In the genomic region with DNA sequence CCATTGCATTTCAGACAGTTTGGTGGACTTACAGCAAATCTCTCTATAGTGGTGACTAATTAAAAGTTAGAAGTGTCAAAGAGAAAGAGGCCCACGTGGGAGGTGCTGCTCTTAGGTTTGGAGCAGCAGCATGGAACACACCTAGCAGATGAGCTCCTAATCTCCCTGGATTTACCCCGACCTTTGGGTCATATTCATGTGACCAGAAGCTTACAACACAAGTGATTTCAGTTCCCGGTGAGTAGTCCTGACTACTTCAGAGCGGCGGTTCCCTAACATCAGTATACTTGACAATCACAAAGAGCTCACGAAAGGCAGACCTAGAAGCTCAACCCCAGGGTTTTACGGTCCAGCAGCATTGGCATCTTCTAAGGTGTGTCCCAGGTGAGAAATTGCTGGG, we compare ENCODE assay signal across 30 mouse cellular contexts.
DNase-seq lines count a peak whose midpoint lies in the region; ATAC-seq lines count a peak whose summit lies in the region.
"Had no signal": no experiment of that assay in that cellular context is flagged by ENCODE, and none has a peak within 500 bp of the region (broad histone marks: within the 10 kb centered on the region; RNA-seq: fewer than 3 reads in every experiment).

No protein-coding gene starts in this region.

- H3K4me1 ChIP-seq in liver, embryonic 11.5 days (replicated peaks; ENCODE audit: control insufficient read depth, insufficient read depth, low read length) = peaks cover 15% of the 10 kb centered on the region
- no peaks in the 10 kb centered on the region for H3K4me1 ChIP-seq in intestine, embryonic 16.5 days (ENCODE audit: control insufficient read depth, insufficient read depth, low read length)
- H3K4me1 ChIP-seq: forebrain, embryonic 10.5 days; forebrain, embryonic 13.5 days had no signal

- no peaks in the 10 kb centered on the region for H3K27me3 ChIP-seq in liver, embryonic 11.5 days (replicated peaks; ENCODE audit: control insufficient read depth, insufficient read depth, low read length)
- 0 out of 2 replicates have a peak, but pooled peaks cover 3% of the 10 kb centered on the region for H3K27me3 ChIP-seq in intestine, embryonic 16.5 days (replicated peaks; ENCODE audit: control insufficient read depth, insufficient read depth, low read length)
- H3K27me3 ChIP-seq: embryonic facial prominence, embryonic 13.5 days; forebrain, embryonic 13.5 days; heart, embryonic 13.5 days; Patski had no signal

- 76% methylated on average over 7 of the region's 7 CpGs for WGBS in liver, embryonic 11.5 days
- WGBS in intestine, embryonic 16.5 days = 64% methylated on average over 7 of the region's 7 CpGs

- no peak overlapping the region for H3K9ac ChIP-seq in liver, embryonic 11.5 days (ENCODE audit: low read depth, low read length)
- H3K9ac ChIP-seq in intestine, embryonic 16.5 days (ENCODE audit: low read depth, low read length) = no peak overlapping the region
- H3K9ac ChIP-seq: embryonic facial prominence, embryonic 13.5 days; forebrain, embryonic 13.5 days; heart, embryonic 13.5 days; hindbrain, embryonic 14.5 days had no signal

- peak; percentile 6; the same call in 1 of the 2 replicates for ATAC-seq in liver, embryonic 11.5 days (replicated peaks; ENCODE audit: low FRiP score)
- peak; percentile 28; the same call in 1 of the 2 replicates for ATAC-seq in intestine, embryonic 16.5 days
- ATAC-seq in megakaryocyte-erythroid progenitor cell, adult 5-6 weeks (replicated peaks; ENCODE audit: low FRiP score, low TSS enrichment, poor library complexity, severe bottlenecking) = peak; percentile 34; the same call in 1 of the 2 replicates
- ATAC-seq: forebrain, embryonic 13.5 days; forebrain, embryonic 16.5 days; hindbrain, postnatal 0 days; inflammation-experienced regulatory T-cells, adult 6 months; Patski had no signal

- H3K36me3 ChIP-seq in liver, embryonic 11.5 days (ENCODE audit: control insufficient read depth, insufficient read depth, low read length) = no peaks in the 10 kb centered on the region
- no peaks in the 10 kb centered on the region for H3K36me3 ChIP-seq in intestine, embryonic 16.5 days (ENCODE audit: control insufficient read depth, insufficient read depth, low read length)
- H3K36me3 ChIP-seq: embryonic facial prominence, embryonic 10.5 days; embryonic facial prominence, embryonic 13.5 days; forebrain, embryonic 10.5 days; heart, embryonic 10.5 days; heart, embryonic 13.5 days had no signal

- H3K9me3 ChIP-seq in liver, embryonic 11.5 days (ENCODE audit: control insufficient read depth, low read length) = no peaks in the 10 kb centered on the region
- H3K9me3 ChIP-seq in intestine, embryonic 16.5 days (ENCODE audit: control insufficient read depth, low read length) = no peaks in the 10 kb centered on the region
- H3K9me3 ChIP-seq: embryonic facial prominence, embryonic 10.5 days; embryonic facial prominence, embryonic 13.5 days; forebrain, embryonic 10.5 days; forebrain, embryonic 13.5 days; heart, embryonic 10.5 days; heart, embryonic 13.5 days had no signal

- H3K4me2 ChIP-seq in liver, embryonic 11.5 days = no peak overlapping the region
- H3K4me2 ChIP-seq in intestine, embryonic 16.5 days (ENCODE audit: low read depth, low read length) = no peak overlapping the region
- H3K4me2 ChIP-seq: embryonic facial prominence, embryonic 13.5 days; forebrain, embryonic 13.5 days; hindbrain, embryonic 14.5 days had no signal

- DNase-seq in heart, adult 11 months = peak; percentile 52
- no peak for DNase-seq in heart, adult 9 months (ENCODE audit: low spot score in 2 of 2)
- no peak for DNase-seq in liver, embryonic 11.5 days (ENCODE audit: low spot score)
- no peak for DNase-seq in liver
- no peak for DNase-seq in cerebellum, postnatal 25 days
- DNase-seq in urinary bladder, postnatal 10 days (ENCODE audit: low spot score) = no peak
- DNase-seq: adrenal gland, adult 2 months; adrenal gland, postnatal 14 days; cerebellum, adult 18-20 months; cerebellum, adult 9-11 months; cerebellum, postnatal 36 days; embryo, embryonic 11 days; gastrocnemius, postnatal 10 days; heart, adult 18-20 months; heart, postnatal 14 days; heart, postnatal 4 days had no signal

- H3K4me3 ChIP-seq in liver, embryonic 11.5 days (ENCODE audit: low read depth, low read length) = no peak overlapping the region
- no peak overlapping the region for H3K4me3 ChIP-seq in intestine, embryonic 16.5 days (ENCODE audit: low read length)
- H3K4me3 ChIP-seq: embryonic facial prominence, embryonic 10.5 days; embryonic facial prominence, embryonic 13.5 days; erythroblast, embryonic 14.5 days; forebrain, embryonic 10.5 days; forebrain, embryonic 13.5 days; heart, embryonic 10.5 days; heart, embryonic 13.5 days had no signal

- H3K27ac ChIP-seq in liver, embryonic 11.5 days (ENCODE audit: low read depth, low read length) = no peak overlapping the region
- no peak overlapping the region for H3K27ac ChIP-seq in intestine, embryonic 16.5 days (ENCODE audit: low read length)
- H3K27ac ChIP-seq: embryonic facial prominence, embryonic 10.5 days; embryonic facial prominence, embryonic 13.5 days; forebrain, embryonic 10.5 days; forebrain, embryonic 13.5 days; heart, embryonic 10.5 days; heart, embryonic 13.5 days; hindbrain, embryonic 14.5 days; hindbrain, postnatal 0 days had no signal
